Mouse (Mus musculus) liver, embryonic 14.5 days (tissue): ENCODE measurements around the gene Hoxa5. TPM values are rescaled to one million over a fixed set of nuclear protein-coding genes. Genes with fewer than 3 reads are reported as not detected.

Experiments
- ATAC-seq: fragments of 200-750 bp; cut with Nextera tagmentation; 2 replicates; pipeline ENCODE4 v1.8.0; 2017; ENCODE audit warnings: moderate number of reproducible peaks, mild to moderate bottlenecking, moderate library complexity; ENCODE audit not compliant: insufficient read depth
- DNase-seq, 3 experiments: peaks; one replicate each; pipeline ENCODE4 v3.0.0-alpha.2; 2012 to 2013; ENCODE audit warnings: low read depth in 3 of 3, low spot score in 3 of 3
- H3K27ac ChIP-seq: fragments of 300-500 bp; sonication (generic); 2 replicates; pipeline ENCODE4 v1.5.1; 2014; ENCODE audit warnings: moderate library complexity, mild to moderate bottlenecking, control low read depth, inconsistent platforms
- H3K27me3 ChIP-seq: fragments of 300-500 bp; sonication (generic); 2 replicates; pipeline ENCODE4 v1.6.1; 2014; ENCODE audit warnings: mild to moderate bottlenecking, low read length, moderate library complexity; ENCODE audit not compliant: control insufficient read depth, insufficient read depth
- H3K36me3 ChIP-seq: fragments of 300-500 bp; sonication (generic); replicated peaks from 2 replicates; pipeline ENCODE4 v1.6.1; 2014; ENCODE audit warnings: low read depth; ENCODE audit not compliant: control insufficient read depth, insufficient read depth
- H3K4me1 ChIP-seq, 2 experiments: fragments of 200-500 bp in 1 of 2; fragments of 300-500 bp in 1 of 2; sonication (generic) in 1 of 2; replicated peaks; 2 replicates each; pipeline ENCODE4 v1.6.1; 2012 to 2014; ENCODE audit warnings: antibody characterized with exemption in 1 of 2, inconsistent platforms in 1 of 2, low read length in 1 of 2; ENCODE audit not compliant: control insufficient read depth in 2 of 2, insufficient read depth in 2 of 2
- H3K4me2 ChIP-seq: fragments of 300-500 bp; sonication (generic); 2 replicates; pipeline ENCODE4 v1.6.1; 2014; ENCODE audit warnings: low read depth, mild to moderate bottlenecking, control low read depth, moderate library complexity
- H3K4me3 ChIP-seq, 2 experiments: fragments of 200-500 bp in 1 of 2; fragments of 300-500 bp in 1 of 2; sonication (generic) in 1 of 2; 2 replicates each; pipeline ENCODE4 v1.5.1; 2012 to 2014; ENCODE audit warnings: low read depth in 2 of 2, low read length in 2 of 2, mild to moderate bottlenecking in 2 of 2, control low read depth in 1 of 2, inconsistent platforms in 1 of 2, moderate library complexity in 1 of 2; ENCODE audit not compliant: insufficient read depth in 1 of 2
- H3K9ac ChIP-seq: fragments of 300-500 bp; sonication (generic); replicated peaks from 2 replicates; pipeline ENCODE4 v1.6.1; 2014; ENCODE audit warnings: mild to moderate bottlenecking, control low read depth, moderate library complexity
- H3K9me3 ChIP-seq: fragments of 300-500 bp; sonication (generic); 2 replicates; pipeline ENCODE4 v1.6.1; 2016; ENCODE audit warnings: low read length, mixed read lengths; ENCODE audit not compliant: control insufficient read depth
- CTCF ChIP-seq: IDR thresholded peaks from 2 replicates; pipeline ENCODE4 v1.5.1; 2016; ENCODE audit warnings: antibody characterized with exemption, low read depth, control low read depth
- EP300 ChIP-seq: IDR thresholded peaks from 2 replicates; pipeline ENCODE4 v1.6.1; 2016; ENCODE audit warnings: antibody characterized with exemption, low read depth
- WGBS: fragments of 180-500 bp; shearing (Covaris S2); extraction: QIAGEN DNeasy Blood & Tissue Kit; methylation state at CpG from one replicate; pipeline ENCODE4 v1.1.7; 2014; ENCODE audit not compliant: insufficient replicate concordance; 5-methylcytosine and 5-hydroxymethylcytosine counted together
- polyA plus RNA-seq, 2 experiments: library from polyadenylated mRNA; depleted of rRNA in 1 of 2; stranded (reverse) in 1 of 2; unstranded in 1 of 2; fragments of >200 nt; fragmentation: Nextera tagmentation in 1 of 2; extraction: Ambion mirVana in 1 of 2; gene quantifications; 2 replicates each; pipeline versions ENCODE4 v1.2.1 to v1.2.3; 2012 to 2014

The Hoxa5 gene
- polyA plus RNA-seq, 2 experiments: 0.43 to 0.52 TPM

GRCm38 (mm10) chr6:52164051-52164625 lies 40.2 kb downstream of the Hoxa5 start:
- Histone ChIP-seq H3K4me3 (peak overlapping the region; percentile 0 to 21; a peak in 2 of 4 replicates), H3K9me3 (no peaks in the 10 kb centered on the region), H3K27me3 (peaks cover 97% of the 10 kb centered on the region), H3K27ac (no peak overlapping the region), H3K4me1 (no peaks in the 10 kb centered on the region; a peak in 1 of 4 replicates), H3K9ac (no peak overlapping the region), H3K36me3 (no peaks in the 10 kb centered on the region), H3K4me2 (peak overlapping the region; percentile 33)
- ATAC-seq: no peak
- no peak for DNase-seq
- TF ChIP-seq EP300 (no peak), CTCF (no peak)
- WGBS: under 1% methylated on average over 39 of the region's 39 CpGs

- DNase-seq: no peak
- 9% methylated on average over 17 of the region's 17 CpGs for WGBS
- H3K4me3 ChIP-seq: no peak overlapping the region; a peak in 1 of 4 replicates
- H3K27ac ChIP-seq: no peak overlapping the region
- peaks cover 98% of the 10 kb centered on the region for H3K27me3 ChIP-seq
- ATAC-seq: no peak
- H3K9ac ChIP-seq: no peak overlapping the region
- H3K4me2 ChIP-seq: peak overlapping the region; percentile 18; the same call in 1 of the 2 replicates
- no peaks in the 10 kb centered on the region for H3K9me3 ChIP-seq
- TF ChIP-seq EP300 (no peak), CTCF (no peak)
- H3K36me3 ChIP-seq: no peaks in the 10 kb centered on the region
- no peaks in the 10 kb centered on the region; a peak in 1 of 4 replicates for H3K4me1 ChIP-seq
Observed at GRCm38 (mm10) chr6:52163366-52164031, 40.9 kb downstream of the Hoxa5 start.

GRCm38 (mm10) chr6:52162611-52163365 lies 41.6 kb downstream of the Hoxa5 start:
- Histone ChIP-seq H3K9ac (no peak overlapping the region), H3K27ac (no peak overlapping the region), H3K9me3 (no peaks in the 10 kb centered on the region), H3K4me1 (no peaks in the 10 kb centered on the region; a peak in 1 of 4 replicates), H3K27me3 (peaks cover 98% of the 10 kb centered on the region), H3K4me3 (peak overlapping the region in 1 of 2 experiments; percentile 9; a peak in 2 of 4 replicates), H3K36me3 (no peaks in the 10 kb centered on the region), H3K4me2 (no peak overlapping the region)
- TF ChIP-seq EP300 (no peak), CTCF (no peak)
- DNase-seq: no peak
- ATAC-seq: no peak
- WGBS: 10% methylated on average over 14 of the region's 14 CpGs

- H3K4me3 ChIP-seq: no peak overlapping the region
- no peak for TF ChIP-seq EP300
- no peak for TF ChIP-seq CTCF
- ATAC-seq (no peak), DNase-seq (no peak)
- H3K4me1 ChIP-seq: no peaks in the 10 kb centered on the region; a peak in 1 of 4 replicates
- peaks cover 98% of the 10 kb centered on the region for H3K27me3 ChIP-seq
- H3K4me2 ChIP-seq: no peak overlapping the region
- H3K27ac ChIP-seq: no peak overlapping the region
- H3K9ac ChIP-seq: no peak overlapping the region
- H3K9me3 ChIP-seq: no peaks in the 10 kb centered on the region
- WGBS: 32% methylated on average over 1 of the region's 1 CpGs
- H3K36me3 ChIP-seq: no peaks in the 10 kb centered on the region
Observed at GRCm38 (mm10) chr6:52162093-52162380, 42.4 kb downstream of the Hoxa5 start.
